Mouse (Mus musculus) heart, embryonic 13.5 days (tissue): ENCODE results near the gene Xpnpep1. TPM values are rescaled to one million over a fixed set of nuclear protein-coding genes. Genes with fewer than 3 reads are reported as not detected.

Source experiments
- ATAC-seq: fragments of 200-750 bp; cut with Nextera tagmentation; 2 replicates; pipeline ENCODE4 v1.8.0; 2017; ENCODE audit warnings: moderate TSS enrichment; ENCODE audit not compliant: insufficient number of reproducible peaks, low FRiP score, low TSS enrichment; ENCODE audit errors: extremely low read depth
- H3K27ac ChIP-seq: fragments of 300-500 bp; sonication (generic); replicated peaks from 2 replicates; pipeline ENCODE4 v1.5.1; 2015; ENCODE audit warnings: moderate library complexity, mild to moderate bottlenecking, inconsistent platforms
- H3K27me3 ChIP-seq: fragments of 300-500 bp; sonication (generic); replicated peaks from 2 replicates; pipeline ENCODE4 v1.6.1; 2015; ENCODE audit warnings: mild to moderate bottlenecking, inconsistent platforms
- H3K36me3 ChIP-seq: fragments of 300-500 bp; sonication (generic); 2 replicates; pipeline ENCODE4 v1.6.1; 2015; ENCODE audit warnings: mild to moderate bottlenecking, inconsistent platforms
- H3K4me1 ChIP-seq: fragments of 300-500 bp; sonication (generic); 2 replicates; pipeline ENCODE4 v1.6.1; 2015; ENCODE audit warnings: inconsistent platforms
- H3K4me2 ChIP-seq: fragments of 300-500 bp; sonication (generic); 2 replicates; pipeline ENCODE4 v1.6.1; 2015; ENCODE audit warnings: inconsistent platforms, mild to moderate bottlenecking, moderate library complexity
- H3K4me3 ChIP-seq: fragments of 300-500 bp; sonication (generic); 2 replicates; pipeline ENCODE4 v1.5.1; 2015; ENCODE audit warnings: moderate library complexity, mild to moderate bottlenecking, inconsistent platforms
- H3K9ac ChIP-seq: fragments of 300-500 bp; sonication (generic); 2 replicates; pipeline ENCODE4 v1.6.1; 2015; ENCODE audit warnings: inconsistent platforms, mild to moderate bottlenecking, moderate library complexity
- H3K9me3 ChIP-seq: fragments of 300-500 bp; sonication (generic); 2 replicates; pipeline ENCODE4 v1.6.1; 2016; ENCODE audit warnings: inconsistent platforms
- WGBS: fragments of 180-500 bp; shearing (Covaris S2); methylation state at CpG from one replicate; pipeline ENCODE4 v1.1.7; 2015; ENCODE audit warnings: mixed read lengths; 5-methylcytosine and 5-hydroxymethylcytosine counted together
- polyA plus RNA-seq: library from polyadenylated mRNA; unstranded; fragments of >200 nt; fragmentation: Nextera tagmentation; extraction: Ambion mirVana; gene quantifications from 2 replicates; pipeline ENCODE4 v1.2.1, GENCODE M21; 2015

The Xpnpep1 gene
- polyA plus RNA-seq, 1 experiment from 2014 or later: 142 TPM

- H3K4me3 ChIP-seq: no peak overlapping the region
- no peak overlapping the region for H3K9ac ChIP-seq
- 83% methylated on average over 5 of the region's 5 CpGs for WGBS
- no peak for ATAC-seq
- no peak overlapping the region for H3K4me2 ChIP-seq
- H3K4me1 ChIP-seq: peaks cover 46% of the 10 kb centered on the region
- H3K27ac ChIP-seq: no peak overlapping the region
- no peaks in the 10 kb centered on the region for H3K27me3 ChIP-seq
- H3K9me3 ChIP-seq: no peaks in the 10 kb centered on the region
- H3K36me3 ChIP-seq: no peaks in the 10 kb centered on the region
Measured at GRCm38 (mm10) chr19:53077278-53077677, 37.3 kb upstream of the Xpnpep1 start.

- H3K9me3 ChIP-seq: no peaks in the 10 kb centered on the region
- H3K36me3 ChIP-seq: no peaks in the 10 kb centered on the region
- WGBS: 55% methylated on average over 18 of the region's 18 CpGs
- no peak overlapping the region for H3K9ac ChIP-seq
- H3K4me2 ChIP-seq: 0 out of 2 replicates have a peak overlapping the region, but pooled peaks have one; percentile 24
- no peaks in the 10 kb centered on the region for H3K27me3 ChIP-seq
- peaks cover 46% of the 10 kb centered on the region for H3K4me1 ChIP-seq
- ATAC-seq: no peak; the same call in 1 of the 2 replicates
- peak overlapping the region; percentile 42 for H3K27ac ChIP-seq
- H3K4me3 ChIP-seq: no peak overlapping the region
Measured at GRCm38 (mm10) chr19:53076238-53076981, 36.4 kb upstream of the Xpnpep1 start.

GRCm38 (mm10) chr19:53075896-53076237 is 35.9 kb upstream of the Xpnpep1 start:
- Histone ChIP-seq H3K27ac (peak overlapping the region; percentile 42), H3K4me1 (peaks cover 46% of the 10 kb centered on the region), H3K36me3 (no peaks in the 10 kb centered on the region)

GRCm38 (mm10) chr19:53074899-53075722 is 35.1 kb upstream of the Xpnpep1 start:
- no peak overlapping the region for H3K4me3 ChIP-seq
- no peaks in the 10 kb centered on the region for H3K36me3 ChIP-seq
- 79% methylated on average over 13 of the region's 13 CpGs for WGBS
- ATAC-seq: no peak
- H3K27ac ChIP-seq: peak overlapping the region; percentile 42; the same call in 1 of the 2 replicates
- no peaks in the 10 kb centered on the region for H3K9me3 ChIP-seq
- H3K4me1 ChIP-seq: peaks cover 51% of the 10 kb centered on the region
- no peaks in the 10 kb centered on the region for H3K27me3 ChIP-seq
- H3K4me2 ChIP-seq: no peak overlapping the region
- no peak overlapping the region for H3K9ac ChIP-seq

More at GRCm38 (mm10) chr19:53075896-53076237, 35.9 kb upstream of the Xpnpep1 start:
- no peaks in the 10 kb centered on the region for H3K9me3 ChIP-seq
- no peak overlapping the region for H3K4me2 ChIP-seq
- ATAC-seq: no peak
- H3K4me3 ChIP-seq: no peak overlapping the region
- no peaks in the 10 kb centered on the region for H3K27me3 ChIP-seq
- WGBS: 86% methylated on average over 11 of the region's 11 CpGs
- no peak overlapping the region for H3K9ac ChIP-seq

GRCm38 (mm10) chr19:53073521-53073920 is 33.5 kb upstream of the Xpnpep1 start:
- Histone ChIP-seq H3K36me3 (no peaks in the 10 kb centered on the region), H3K27ac (no peak overlapping the region), H3K9ac (no peak overlapping the region), H3K27me3 (no peaks in the 10 kb centered on the region), H3K4me1 (peaks cover 52% of the 10 kb centered on the region), H3K4me2 (no peak overlapping the region), H3K4me3 (no peak overlapping the region), H3K9me3 (no peaks in the 10 kb centered on the region)
- ATAC-seq: no peak
- 90% methylated on average over 4 of the region's 4 CpGs for WGBS

GRCm38 (mm10) chr19:53072406-53072805 is 32.4 kb upstream of the Xpnpep1 start:
- Histone ChIP-seq H3K36me3 (no peaks in the 10 kb centered on the region), H3K4me1 (peaks cover 45% of the 10 kb centered on the region), H3K27me3 (no peaks in the 10 kb centered on the region), H3K4me3 (no peak overlapping the region), H3K27ac (peak overlapping the region; percentile 55; the same call in 1 of the 2 replicates), H3K4me2 (no peak overlapping the region), H3K9me3 (no peaks in the 10 kb centered on the region), H3K9ac (no peak overlapping the region)
- 79% methylated on average over 5 of the region's 5 CpGs for WGBS
- no peak for ATAC-seq

GRCm38 (mm10) chr19:53071651-53072050 is 31.6 kb upstream of the Xpnpep1 start:
- no peaks in the 10 kb centered on the region for H3K9me3 ChIP-seq
- no peak overlapping the region for H3K9ac ChIP-seq
- H3K27me3 ChIP-seq: no peaks in the 10 kb centered on the region
- H3K27ac ChIP-seq: peak overlapping the region; percentile 55
- H3K4me3 ChIP-seq: no peak overlapping the region
- H3K4me2 ChIP-seq: no peak overlapping the region; the same call in 1 of the 2 replicates
- no peaks in the 10 kb centered on the region for H3K36me3 ChIP-seq
- no peak for ATAC-seq
- H3K4me1 ChIP-seq: peaks cover 44% of the 10 kb centered on the region
- WGBS: 32% methylated on average over 5 of the region's 5 CpGs

- ATAC-seq: 0 out of 2 replicates have a peak, but pooled peaks have one; percentile 10
- Histone ChIP-seq H3K4me3 (no peak overlapping the region), H3K27ac (peak overlapping the region; percentile 54), H3K36me3 (no peaks in the 10 kb centered on the region), H3K4me1 (peaks cover 44% of the 10 kb centered on the region), H3K27me3 (no peaks in the 10 kb centered on the region), H3K9me3 (no peaks in the 10 kb centered on the region), H3K4me2 (no peak overlapping the region), H3K9ac (no peak overlapping the region)
- WGBS: 16% methylated on average over 4 of the region's 4 CpGs
Measured at GRCm38 (mm10) chr19:53070870-53071269, 30.9 kb upstream of the Xpnpep1 start.

GRCm38 (mm10) chr19:53069451-53069850 is 29.4 kb upstream of the Xpnpep1 start:
- Histone ChIP-seq H3K4me3 (no peak overlapping the region), H3K4me1 (peaks cover 46% of the 10 kb centered on the region), H3K36me3 (no peaks in the 10 kb centered on the region), H3K27ac (no peak overlapping the region), H3K9me3 (no peaks in the 10 kb centered on the region), H3K9ac (no peak overlapping the region), H3K4me2 (no peak overlapping the region), H3K27me3 (no peaks in the 10 kb centered on the region)
- WGBS: 76% methylated on average over 3 of the region's 3 CpGs
- ATAC-seq: no peak

GRCm38 (mm10) chr19:53066934-53067333 is 26.9 kb upstream of the Xpnpep1 start:
- 43% methylated on average over 10 of the region's 10 CpGs for WGBS
- H3K4me3 ChIP-seq: no peak overlapping the region
- H3K9ac ChIP-seq: no peak overlapping the region; the same call in 1 of the 2 replicates
- H3K4me1 ChIP-seq: peaks cover 41% of the 10 kb centered on the region
- peak overlapping the region; percentile 45 for H3K4me2 ChIP-seq
- H3K36me3 ChIP-seq: no peaks in the 10 kb centered on the region
- H3K9me3 ChIP-seq: no peaks in the 10 kb centered on the region
- H3K27me3 ChIP-seq: no peaks in the 10 kb centered on the region
- H3K27ac ChIP-seq: peak overlapping the region; percentile 70
- no peak; the same call in 1 of the 2 replicates for ATAC-seq

- no peak for ATAC-seq
- Histone ChIP-seq H3K4me2 (peak overlapping the region; percentile 45), H3K9ac (no peak overlapping the region; the same call in 1 of the 2 replicates), H3K9me3 (no peaks in the 10 kb centered on the region), H3K27me3 (no peaks in the 10 kb centered on the region), H3K36me3 (no peaks in the 10 kb centered on the region), H3K4me1 (peaks cover 37% of the 10 kb centered on the region), H3K27ac (peak overlapping the region; percentile 70), H3K4me3 (no peak overlapping the region)
- WGBS: 37% methylated on average over 9 of the region's 9 CpGs
Measured at GRCm38 (mm10) chr19:53066531-53066930, 26.5 kb upstream of the Xpnpep1 start.
